Mouse (Mus musculus) forebrain, embryonic 16.5 days (tissue): ENCODE measurements around the gene Chst15. TPM values are rescaled to one million over a fixed set of nuclear protein-coding genes. Genes with fewer than 3 reads are reported as not detected.

ENCODE experiments used
- ATAC-seq: fragments of 200-750 bp; cut with Nextera tagmentation; 2 replicates; pipeline ENCODE4 v1.8.0; 2017; ENCODE audit warnings: mild to moderate bottlenecking, moderate library complexity
- H3K27ac ChIP-seq: fragments of 300-500 bp; sonication (generic); 2 replicates; pipeline ENCODE4 v1.5.1; 2014; ENCODE audit warnings: low read length, control low read depth
- H3K27me3 ChIP-seq: fragments of 300-500 bp; sonication (generic); replicated peaks from 2 replicates; pipeline ENCODE4 v1.6.1; 2014; ENCODE audit warnings: low read length; ENCODE audit not compliant: control insufficient read depth, insufficient read depth
- H3K36me3 ChIP-seq: fragments of 300-500 bp; sonication (generic); 2 replicates; pipeline ENCODE4 v1.6.1; 2014; ENCODE audit not compliant: control insufficient read depth, insufficient read depth
- H3K4me1 ChIP-seq: fragments of 300-500 bp; sonication (generic); replicated peaks from 2 replicates; pipeline ENCODE4 v1.6.1; 2014; ENCODE audit warnings: low read length; ENCODE audit not compliant: control insufficient read depth, insufficient read depth
- H3K4me2 ChIP-seq: fragments of 300-500 bp; sonication (generic); 2 replicates; pipeline ENCODE4 v1.6.1; 2014; ENCODE audit warnings: mild to moderate bottlenecking, low read length, control low read depth
- H3K4me3 ChIP-seq: fragments of 300-500 bp; sonication (generic); replicated peaks from 2 replicates; pipeline ENCODE4 v1.5.1; 2014; ENCODE audit warnings: mild to moderate bottlenecking, low read length, control low read depth
- H3K9ac ChIP-seq: fragments of 300-500 bp; sonication (generic); replicated peaks from 2 replicates; pipeline ENCODE4 v1.6.1; 2014; ENCODE audit warnings: low read depth, low read length, control low read depth
- H3K9me3 ChIP-seq: fragments of 300-500 bp; sonication (generic); 2 replicates; pipeline ENCODE4 v1.6.1; 2016; ENCODE audit warnings: low read length; ENCODE audit not compliant: control insufficient read depth
- WGBS: fragments of 180-500 bp; shearing (Covaris S2); extraction: QIAGEN DNeasy Blood & Tissue Kit; methylation state at CpG from one replicate; pipeline ENCODE4 v1.1.7; 2014; 5-methylcytosine and 5-hydroxymethylcytosine counted together
- polyA plus RNA-seq: library from polyadenylated mRNA; unstranded; fragments of >200 nt; fragmentation: Nextera tagmentation; extraction: Ambion mirVana; gene quantifications from 2 replicates; pipeline ENCODE4 v1.2.1, GENCODE M21; 2015

Chst15 gene
- polyA plus RNA-seq, 1 experiment from 2014 or later, result 23.7 TPM

DNA sequence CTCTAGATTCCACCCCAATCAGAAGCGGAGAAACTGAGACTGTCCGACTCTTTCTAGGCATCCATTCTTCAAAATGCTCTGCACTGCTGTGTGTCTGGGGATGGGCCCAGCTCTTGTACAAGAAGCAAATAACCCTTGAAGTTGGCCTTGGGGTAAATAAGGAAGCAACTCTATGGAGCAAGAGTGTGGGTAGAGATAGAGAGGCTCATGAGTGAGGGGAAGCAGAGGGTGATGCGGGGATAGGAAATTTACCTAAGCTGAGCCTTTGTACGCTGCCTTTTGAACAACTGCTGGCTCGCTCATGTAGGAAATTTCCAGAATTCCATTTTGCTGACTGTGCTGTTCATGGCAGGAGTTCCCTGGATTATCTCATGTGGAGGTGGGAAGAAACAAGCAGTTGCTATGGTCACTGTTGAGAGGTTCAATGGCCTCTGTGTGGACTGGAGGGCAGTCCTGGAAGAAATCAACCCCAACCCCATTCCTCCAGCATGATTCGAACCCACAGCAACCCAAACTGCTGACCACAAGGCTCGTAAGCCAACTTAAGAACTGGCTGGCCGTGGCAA lies 89.9 kb downstream of the Chst15 start:
- no peak overlapping the region for H3K27ac ChIP-seq
- H3K4me3 ChIP-seq, result no peak overlapping the region
- no peak overlapping the region for H3K9ac ChIP-seq
- H3K27me3 ChIP-seq, result no peaks in the 10 kb centered on the region
- H3K4me2 ChIP-seq, result no peak overlapping the region
- peaks cover 12% of the 10 kb centered on the region for H3K4me1 ChIP-seq
- H3K36me3 ChIP-seq, result no peaks in the 10 kb centered on the region
- 88% methylated on average over 8 of the region's 8 CpGs for WGBS
- H3K9me3 ChIP-seq, result no peaks in the 10 kb centered on the region
- ATAC-seq, result peak; percentile 34; the same call in 1 of the 2 replicates

DNA sequence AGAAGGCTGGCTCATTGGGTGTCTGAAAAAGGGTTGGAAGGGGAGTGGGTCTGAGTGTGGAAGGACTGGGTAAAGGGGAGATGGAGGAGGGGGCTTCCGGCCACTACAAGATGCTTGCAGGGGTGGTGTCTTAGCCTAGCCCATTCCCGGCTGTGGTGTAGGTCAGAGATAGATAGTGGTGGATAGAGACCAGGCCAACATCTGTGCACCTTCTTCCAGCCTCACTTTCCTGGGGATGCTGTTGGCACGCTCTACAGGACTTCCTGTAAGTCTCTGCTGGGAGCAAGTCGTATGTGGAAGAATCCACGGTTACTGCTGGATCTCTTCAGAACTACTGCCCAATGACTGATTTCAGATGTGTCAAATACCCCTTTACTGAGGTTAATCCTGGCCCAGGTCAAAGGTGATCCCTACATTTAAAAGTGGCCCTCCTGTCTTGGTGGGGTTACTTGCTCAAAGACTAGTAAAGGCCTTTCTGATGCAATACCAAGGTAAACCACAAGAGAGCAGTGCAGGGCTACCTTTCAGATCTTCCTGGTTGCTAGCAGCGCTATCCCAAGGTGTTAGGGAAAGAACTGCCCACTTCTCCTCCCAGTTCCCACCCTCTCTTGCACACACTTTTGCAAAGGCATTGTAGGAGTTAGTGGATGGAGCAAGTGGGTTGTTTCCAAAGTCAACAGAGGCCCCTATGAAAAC lies 90.5 kb downstream of the Chst15 start:
- peak; percentile 70 for ATAC-seq
- Histone ChIP-seq H3K27ac (no peak overlapping the region), H3K4me2 (no peak overlapping the region), H3K9me3 (no peaks in the 10 kb centered on the region), H3K36me3 (no peaks in the 10 kb centered on the region), H3K27me3 (no peaks in the 10 kb centered on the region), H3K4me1 (peaks cover 12% of the 10 kb centered on the region), H3K9ac (no peak overlapping the region), H3K4me3 (no peak overlapping the region)
- 63% methylated on average over 6 of the region's 6 CpGs for WGBS

DNA sequence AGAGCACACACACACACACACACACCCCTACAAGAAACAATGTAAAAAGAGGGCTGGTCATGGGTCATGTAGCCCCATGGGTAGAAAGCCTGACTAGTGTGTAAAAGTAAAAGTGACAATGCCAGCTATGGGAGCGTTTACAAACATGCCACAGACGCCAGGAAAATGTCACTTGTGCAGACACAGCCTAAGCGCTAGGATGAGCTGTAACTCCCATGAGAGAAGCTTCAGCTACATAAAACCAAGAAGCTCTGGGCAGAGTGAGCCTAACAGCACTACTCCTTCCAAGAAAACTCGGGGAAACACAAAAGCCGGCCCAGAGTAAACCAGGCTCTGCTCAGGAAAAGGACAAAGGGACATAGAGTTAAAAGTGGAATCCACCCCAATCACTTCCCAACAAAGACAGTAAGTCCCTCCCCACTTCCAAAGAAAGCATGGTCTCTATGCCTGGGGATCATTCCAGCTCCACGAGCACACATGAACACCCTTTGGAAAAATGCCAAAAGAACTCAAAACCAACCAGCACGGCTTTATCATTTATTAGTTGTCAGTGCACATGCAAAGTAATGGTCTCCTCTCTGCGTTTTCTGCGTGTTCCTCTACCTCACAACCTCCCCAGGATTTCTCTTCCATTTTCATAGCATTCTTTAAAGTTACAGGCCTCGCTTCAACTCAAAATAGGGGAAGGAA lies 93.4 kb downstream of the Chst15 start:
- peak overlapping the region; percentile 44 for H3K27ac ChIP-seq

DNA sequence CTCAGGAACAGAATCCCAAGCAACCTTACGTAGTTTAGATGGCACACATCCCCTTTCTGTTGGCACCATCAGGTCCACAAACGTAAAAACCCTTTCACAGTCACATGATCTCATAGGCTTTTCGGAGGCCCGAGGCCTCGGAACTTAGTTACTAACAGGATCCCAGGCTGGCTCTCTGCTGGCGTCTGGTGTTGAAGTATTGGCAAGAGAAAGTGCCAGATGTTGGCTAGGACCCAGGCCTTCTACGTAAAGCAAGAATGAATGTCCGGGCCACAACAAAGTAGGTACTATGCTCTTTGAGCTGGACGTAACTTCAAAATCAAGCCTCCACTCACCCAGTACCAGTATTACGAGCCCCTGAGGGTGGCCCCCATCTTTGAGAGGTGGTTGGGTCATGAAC lies 103.0 kb downstream of the Chst15 start:
- WGBS, result 41% methylated on average over 10 of the region's 10 CpGs
- no peak for ATAC-seq
- no peaks in the 10 kb centered on the region for H3K36me3 ChIP-seq
- no peak overlapping the region for H3K27ac ChIP-seq
- no peak overlapping the region for H3K9ac ChIP-seq
- no peaks in the 10 kb centered on the region for H3K9me3 ChIP-seq
- peaks cover 34% of the 10 kb centered on the region for H3K4me1 ChIP-seq
- no peak overlapping the region for H3K4me2 ChIP-seq
- no peaks in the 10 kb centered on the region for H3K27me3 ChIP-seq
- no peak overlapping the region for H3K4me3 ChIP-seq

More for the DNA sequence above, 93.4 kb downstream of the Chst15 start:
- Histone ChIP-seq H3K36me3 (no peaks in the 10 kb centered on the region), H3K4me1 (peaks cover 12% of the 10 kb centered on the region), H3K4me3 (no peak overlapping the region), H3K9me3 (no peaks in the 10 kb centered on the region), H3K4me2 (no peak overlapping the region), H3K27me3 (no peaks in the 10 kb centered on the region), H3K9ac (no peak overlapping the region)
- 32% methylated on average over 10 of the region's 10 CpGs for WGBS
- ATAC-seq, result no peak

DNA sequence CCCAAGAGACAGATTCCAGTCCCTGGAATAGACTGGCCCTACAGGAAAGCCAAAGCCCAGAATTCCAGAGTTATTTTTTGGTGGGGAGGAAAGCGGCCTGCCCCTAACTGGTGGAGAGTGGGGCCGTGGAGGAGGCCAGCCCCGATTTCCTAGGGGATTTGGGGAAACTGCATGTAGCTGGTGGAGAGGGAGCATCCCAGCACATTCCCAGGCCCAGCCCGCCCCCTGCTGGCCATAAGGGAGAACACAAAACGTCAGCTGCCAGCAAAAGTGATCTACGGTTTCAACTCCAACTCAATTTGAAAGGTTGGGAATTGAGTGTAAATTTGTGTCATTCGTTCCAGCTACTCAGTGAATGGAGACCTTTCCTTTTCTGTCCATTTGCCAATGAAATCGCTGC lies 103.6 kb downstream of the Chst15 start:
- Histone ChIP-seq H3K27me3 (no peaks in the 10 kb centered on the region), H3K4me1 (peaks cover 39% of the 10 kb centered on the region), H3K9ac (no peak overlapping the region), H3K27ac (no peak overlapping the region), H3K4me2 (no peak overlapping the region), H3K4me3 (no peak overlapping the region), H3K36me3 (no peaks in the 10 kb centered on the region), H3K9me3 (no peaks in the 10 kb centered on the region)
- ATAC-seq, result peak; percentile 64
- WGBS, result 3% methylated on average over 8 of the region's 8 CpGs

DNA sequence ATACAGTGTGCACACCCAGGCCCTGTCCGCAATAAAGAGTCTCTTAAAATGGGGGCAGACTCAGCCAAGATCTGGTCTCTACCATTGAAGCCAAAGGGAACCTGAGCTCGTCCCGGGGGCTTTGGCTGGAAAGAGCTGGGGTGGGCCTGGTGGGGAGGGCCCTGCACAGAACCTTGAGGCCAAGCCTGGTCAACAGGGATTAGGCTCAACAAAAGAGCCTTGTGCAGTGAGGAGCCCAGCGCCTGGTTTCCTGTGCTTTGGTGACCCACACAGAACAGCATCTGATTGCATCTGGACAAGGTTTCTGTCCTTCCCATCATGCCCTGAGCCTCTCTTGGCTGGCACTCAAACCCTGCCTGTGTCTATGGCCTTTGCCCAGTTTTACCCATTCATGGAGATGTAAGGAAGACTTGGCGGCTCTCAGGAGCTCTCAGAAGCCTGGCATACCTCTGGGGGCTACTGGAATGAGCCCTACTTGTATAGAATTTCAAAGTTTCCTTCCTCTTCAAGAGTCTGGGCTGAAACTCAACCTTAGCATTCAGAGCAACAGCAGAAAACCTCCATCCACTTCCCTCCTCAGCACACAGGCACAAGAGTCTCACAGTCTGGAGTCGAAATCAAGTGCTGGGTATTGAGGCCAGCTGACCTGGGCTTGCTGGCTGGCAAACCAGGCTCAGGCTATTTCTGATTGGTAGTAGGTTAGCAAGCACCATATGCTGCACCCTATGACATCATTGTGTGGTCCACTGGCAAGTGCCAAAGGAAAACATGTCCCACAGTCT lies 104.9 kb downstream of the Chst15 start:
- no peaks in the 10 kb centered on the region for H3K36me3 ChIP-seq
- H3K27me3 ChIP-seq, result no peaks in the 10 kb centered on the region
- H3K4me2 ChIP-seq, result no peak overlapping the region
- no peak overlapping the region for H3K9ac ChIP-seq
- WGBS, result 54% methylated on average over 6 of the region's 6 CpGs
- no peak overlapping the region for H3K4me3 ChIP-seq
- peak; percentile 64 for ATAC-seq
- peaks cover 39% of the 10 kb centered on the region for H3K4me1 ChIP-seq
- no peaks in the 10 kb centered on the region for H3K9me3 ChIP-seq
- H3K27ac ChIP-seq, result peak overlapping the region; percentile 45; the same call in 1 of the 2 replicates

DNA sequence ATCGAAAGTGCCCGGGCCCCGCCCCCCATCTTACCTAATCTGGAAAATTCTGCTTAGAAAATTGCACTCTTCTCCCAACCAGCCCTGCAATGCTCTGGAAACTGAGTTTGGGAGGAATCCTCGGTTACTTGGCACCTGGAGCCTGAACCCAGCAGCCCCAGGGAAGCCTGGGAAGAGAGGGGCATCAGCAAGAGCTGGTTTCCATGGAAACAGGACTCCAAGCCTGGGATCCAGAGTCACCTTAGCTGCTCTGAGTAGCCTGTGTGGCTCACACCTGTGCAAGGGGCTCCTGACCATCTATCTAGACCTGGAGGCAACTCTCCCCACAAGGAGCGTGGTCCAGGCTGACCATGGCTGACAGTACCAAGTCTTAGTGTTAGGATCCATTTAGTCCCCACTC lies 106.4 kb downstream of the Chst15 start:
- peaks cover 39% of the 10 kb centered on the region for H3K4me1 ChIP-seq
- H3K9me3 ChIP-seq, result no peaks in the 10 kb centered on the region
- WGBS, result 83% methylated on average over 5 of the region's 5 CpGs
- H3K36me3 ChIP-seq, result no peaks in the 10 kb centered on the region
- no peak overlapping the region for H3K9ac ChIP-seq
- no peak for ATAC-seq
- H3K4me3 ChIP-seq, result no peak overlapping the region
- H3K27ac ChIP-seq, result no peak overlapping the region
- no peaks in the 10 kb centered on the region for H3K27me3 ChIP-seq
- H3K4me2 ChIP-seq, result no peak overlapping the region

DNA sequence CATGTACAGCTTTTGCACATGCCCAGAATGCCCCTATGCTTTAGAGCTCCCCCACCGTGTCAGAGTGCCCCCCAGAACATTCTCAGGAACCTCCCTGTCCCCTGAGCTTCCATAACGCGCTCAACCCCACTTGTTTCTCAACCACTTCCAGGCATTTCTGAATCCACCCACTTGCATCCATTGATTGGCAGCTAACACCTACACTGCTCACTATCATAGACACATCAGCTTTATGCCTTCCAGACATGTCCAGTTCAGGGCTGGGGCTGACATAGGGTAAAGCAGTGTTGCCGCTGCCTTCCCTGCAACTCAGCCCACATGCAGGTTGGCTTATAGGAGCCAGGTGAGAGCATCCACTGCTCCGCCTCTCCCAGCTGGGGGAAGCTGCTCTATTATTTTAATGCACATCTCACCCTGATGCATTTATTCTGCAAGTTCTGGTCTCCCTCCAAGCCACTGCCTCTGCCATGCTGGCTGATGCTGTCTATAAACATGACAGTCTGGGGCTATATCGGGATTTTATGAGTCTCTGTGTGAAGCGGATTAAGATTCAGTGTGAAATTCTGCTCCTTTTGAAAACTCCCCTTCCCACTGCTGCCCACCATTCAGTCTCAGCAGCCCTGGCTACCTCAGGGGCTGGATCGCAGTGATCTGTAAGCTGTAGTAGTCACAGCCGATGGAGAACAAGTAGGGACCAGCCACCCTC lies 107.9 kb downstream of the Chst15 start:
- ATAC-seq, result 0 out of 2 replicates have a peak, but pooled peaks have one; percentile 10
- H3K36me3 ChIP-seq, result no peaks in the 10 kb centered on the region
- WGBS, result 63% methylated on average over 9 of the region's 9 CpGs
- no peak overlapping the region for H3K4me2 ChIP-seq
- no peak overlapping the region for H3K9ac ChIP-seq
- no peaks in the 10 kb centered on the region for H3K27me3 ChIP-seq
- H3K9me3 ChIP-seq, result no peaks in the 10 kb centered on the region
- H3K4me1 ChIP-seq, result peaks cover 36% of the 10 kb centered on the region
- peak overlapping the region; percentile 51 for H3K27ac ChIP-seq
- no peak overlapping the region for H3K4me3 ChIP-seq
